11 mouse cellular contexts compared by ENCODE assay signal in genomic region chr11:90200826-90201225, GRCm38 (mm10).
"Had no signal": no experiment of that assay in that cellular context is flagged by ENCODE, and none has a peak within 500 bp of the region (broad histone marks: within the 10 kb centered on the region; RNA-seq: fewer than 3 reads in every experiment).

No protein-coding gene starts in this region.

- DNase-seq: liver, postnatal 0 days; lung, adult 2 months; lung, postnatal 14 days; lung, postnatal 4 days; midbrain, embryonic 14.5 days; right cerebral cortex, postnatal 14 days; thymus, adult 2 months; thymus, postnatal 14 days; thymus, postnatal 36 days had no signal

- ATAC-seq: liver, postnatal 0 days; lung, postnatal 0 days; midbrain, embryonic 16.5 days had no signal
